Mouse (Mus musculus) testis, adult 2 months (tissue): Measurements from ENCODE around the gene Mical3. TPM values are rescaled to one million over a fixed set of nuclear protein-coding genes. Genes with fewer than 3 reads are reported as not detected.

ENCODE experiments used
- H3K27ac ChIP-seq: fragments of 200-500 bp; 2 replicates; pipeline ENCODE4 v1.5.1; 2012; ENCODE audit warnings: low read depth, low read length; ENCODE audit not compliant: control insufficient read depth, insufficient read depth
- H3K27me3 ChIP-seq: fragments of 200-500 bp; 2 replicates; pipeline ENCODE4 v1.6.1; 2012; ENCODE audit warnings: mild to moderate bottlenecking, low read length, moderate library complexity; ENCODE audit not compliant: control insufficient read depth, insufficient read depth
- H3K36me3 ChIP-seq: fragments of 200-500 bp; 2 replicates; pipeline ENCODE4 v1.6.1; 2012; ENCODE audit warnings: mild to moderate bottlenecking, low read length; ENCODE audit not compliant: control insufficient read depth, insufficient read depth
- H3K4me1 ChIP-seq: fragments of 200-500 bp; 2 replicates; pipeline ENCODE4 v1.6.1; 2012; ENCODE audit warnings: low read length; ENCODE audit not compliant: control insufficient read depth, insufficient read depth
- H3K4me3 ChIP-seq: fragments of 200-500 bp; 2 replicates; pipeline ENCODE4 v1.5.1; 2012; ENCODE audit warnings: low read depth, mild to moderate bottlenecking, low read length, moderate library complexity, mixed read lengths; ENCODE audit not compliant: control insufficient read depth
- CTCF ChIP-seq: fragments of 200-500 bp; IDR thresholded peaks from 2 replicates; pipeline ENCODE4 v1.5.1; 2012; ENCODE audit warnings: low read depth, mild to moderate bottlenecking, inconsistent platforms, low read length, moderate library complexity; ENCODE audit not compliant: control insufficient read depth, insufficient read depth, insufficient replicate concordance
- POLR2A ChIP-seq: fragments of 200-500 bp; IDR thresholded peaks from 2 replicates; pipeline ENCODE4 v1.6.1; 2012; ENCODE audit warnings: low read depth, mild to moderate bottlenecking, inconsistent platforms, low read length, moderate library complexity; ENCODE audit not compliant: control insufficient read depth
- polyA plus RNA-seq: library from polyadenylated mRNA; depleted of rRNA; stranded (reverse); fragments of >200 nt; gene quantifications from 2 replicates; pipeline ENCODE4 v1.2.3, GENCODE M21; 2012

The Mical3 gene
- polyA plus RNA-seq, 1 experiment: 199 TPM

- Histone ChIP-seq H3K27ac (no peak overlapping the region), H3K36me3 (no peaks in the 10 kb centered on the region), H3K27me3 (no peaks in the 10 kb centered on the region), H3K4me3 (no peak overlapping the region), H3K4me1 (peaks cover 4% of the 10 kb centered on the region)
- TF ChIP-seq CTCF (no peak), POLR2A (no peak)
Observed at GRCm38 (mm10) chr6:121053585-121054112, 77.2 kb downstream of the Mical3 start.

DNA sequence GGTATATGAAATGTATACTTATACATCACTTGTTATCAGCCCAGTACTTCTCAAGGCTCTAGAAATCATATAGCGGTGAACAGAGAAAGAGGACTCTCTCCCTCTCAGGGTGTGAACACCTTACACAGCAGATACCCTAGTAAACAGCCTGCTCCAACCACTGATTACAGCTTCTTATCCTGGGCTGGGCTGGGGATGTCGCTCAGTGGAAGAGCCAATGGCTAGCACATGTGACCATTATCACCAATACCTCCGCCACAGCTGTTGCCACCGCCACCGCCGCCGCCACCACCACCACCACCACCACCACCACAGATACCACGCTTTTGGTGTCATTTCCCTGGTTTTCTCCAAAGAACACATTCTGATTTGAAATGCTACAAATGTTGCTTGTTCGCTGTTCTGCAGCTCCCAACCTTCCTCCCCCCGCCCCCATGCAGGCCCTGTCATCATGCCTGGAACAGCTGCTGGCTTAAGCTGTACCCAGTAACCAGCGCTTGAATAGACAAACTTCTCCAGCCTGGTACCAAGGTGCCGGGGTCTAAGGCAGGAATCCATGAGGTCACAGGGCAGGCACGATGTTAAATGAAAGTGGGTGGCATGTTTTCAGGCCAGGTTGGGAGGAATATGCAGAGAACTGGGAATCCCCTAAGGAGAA lies 78.7 kb downstream of the Mical3 start:
- Histone ChIP-seq H3K27me3 (no peaks in the 10 kb centered on the region), H3K27ac (no peak overlapping the region), H3K4me1 (peaks cover 5% of the 10 kb centered on the region), H3K4me3 (no peak overlapping the region), H3K36me3 (no peaks in the 10 kb centered on the region)
- TF ChIP-seq POLR2A (no peak), CTCF (no peak)

DNA sequence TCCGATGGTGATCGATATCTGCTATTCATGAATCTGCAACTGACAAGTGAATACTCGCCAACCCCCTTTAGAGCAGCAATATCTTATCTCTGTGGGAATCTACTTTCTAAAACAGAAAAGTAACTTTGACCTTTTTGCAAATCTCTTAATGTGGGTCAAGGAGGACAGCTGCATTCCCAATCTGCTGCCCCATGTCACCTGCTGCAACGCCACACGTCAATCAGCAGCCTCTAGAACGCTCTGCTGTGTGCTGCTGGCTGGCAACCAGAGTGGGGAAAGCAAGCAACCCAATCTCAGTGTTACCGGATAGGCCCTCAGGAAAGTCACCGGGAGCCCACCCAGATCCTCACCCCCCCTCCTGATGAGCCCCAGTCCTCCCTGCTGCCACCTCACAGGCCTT lies 79.4 kb downstream of the Mical3 start:
- Histone ChIP-seq H3K4me1 (peaks cover 5% of the 10 kb centered on the region), H3K27ac (no peak overlapping the region), H3K27me3 (no peaks in the 10 kb centered on the region), H3K4me3 (no peak overlapping the region), H3K36me3 (no peaks in the 10 kb centered on the region)
- TF ChIP-seq POLR2A (no peak), CTCF (no peak)

DNA sequence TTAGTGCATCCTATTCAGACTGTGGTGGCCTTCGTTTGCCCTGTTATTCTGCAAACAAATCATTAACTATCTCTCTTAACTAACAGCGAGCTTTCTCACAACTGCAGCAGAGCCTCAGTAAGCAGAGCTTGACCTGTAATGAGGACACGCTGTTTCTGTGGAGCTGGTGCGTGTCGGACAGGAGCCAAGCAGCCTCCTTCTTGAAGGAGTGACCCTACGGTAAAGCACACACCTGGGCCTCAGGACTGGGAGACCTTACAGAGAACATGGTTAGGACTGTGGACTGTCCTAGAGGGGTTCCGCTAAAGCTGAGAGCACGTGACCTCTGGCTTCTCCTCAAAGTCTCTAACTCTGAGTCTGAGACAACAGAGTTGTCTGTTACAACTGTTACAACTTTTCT lies 82.1 kb downstream of the Mical3 start:
- Histone ChIP-seq H3K4me1 (peaks cover 5% of the 10 kb centered on the region), H3K27me3 (no peaks in the 10 kb centered on the region), H3K27ac (no peak overlapping the region), H3K4me3 (no peak overlapping the region), H3K36me3 (no peaks in the 10 kb centered on the region)
- TF ChIP-seq CTCF (no peak), POLR2A (no peak)

DNA sequence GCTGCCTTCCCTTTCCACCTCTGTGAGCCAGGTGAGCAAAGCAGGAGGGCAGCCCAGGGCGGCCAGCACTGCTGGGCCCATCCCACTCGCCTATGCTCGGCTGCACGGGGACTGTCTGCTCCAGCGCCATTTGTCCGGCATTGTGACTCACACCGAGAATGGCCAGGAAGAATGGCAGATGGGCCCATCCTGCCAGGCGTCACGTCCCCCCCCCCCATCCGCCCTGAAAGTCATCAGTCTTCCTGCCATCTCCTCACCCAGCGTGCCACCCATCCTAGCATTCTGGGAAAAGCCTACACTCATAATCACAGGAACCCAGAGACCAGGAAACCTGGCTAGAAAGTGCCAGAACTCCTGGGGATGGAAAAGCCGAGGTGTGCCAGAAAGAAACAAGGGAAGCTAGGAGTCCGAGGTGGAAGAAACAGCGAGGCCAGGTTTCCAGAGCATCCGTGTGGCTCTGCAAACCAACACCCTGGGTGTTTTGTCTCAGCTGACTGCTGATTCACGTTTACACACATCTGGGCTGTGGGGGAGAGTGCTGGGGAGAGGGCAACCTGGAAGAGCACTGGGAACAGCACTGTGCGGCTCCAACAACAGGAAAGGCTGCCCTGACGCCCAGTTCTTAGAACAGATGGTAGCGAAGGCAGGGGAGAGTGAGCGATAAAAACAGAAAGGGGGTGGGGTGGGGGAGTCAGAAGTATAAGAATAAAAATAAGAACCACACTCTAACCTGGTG lies 85.3 kb downstream of the Mical3 start:
- Histone ChIP-seq H3K4me3 (no peak overlapping the region), H3K27me3 (no peaks in the 10 kb centered on the region), H3K27ac (no peak overlapping the region), H3K4me1 (peaks cover 5% of the 10 kb centered on the region), H3K36me3 (no peaks in the 10 kb centered on the region)
- TF ChIP-seq POLR2A (no peak), CTCF (no peak)

- no peak for TF ChIP-seq POLR2A
- Histone ChIP-seq H3K4me3 (no peak overlapping the region), H3K27ac (no peak overlapping the region), H3K36me3 (no peaks in the 10 kb centered on the region), H3K27me3 (no peaks in the 10 kb centered on the region), H3K4me1 (no peaks in the 10 kb centered on the region; the same call in 1 of the 2 replicates)
Observed at GRCm38 (mm10) chr6:121043434-121044189, 87.2 kb downstream of the Mical3 start.

DNA sequence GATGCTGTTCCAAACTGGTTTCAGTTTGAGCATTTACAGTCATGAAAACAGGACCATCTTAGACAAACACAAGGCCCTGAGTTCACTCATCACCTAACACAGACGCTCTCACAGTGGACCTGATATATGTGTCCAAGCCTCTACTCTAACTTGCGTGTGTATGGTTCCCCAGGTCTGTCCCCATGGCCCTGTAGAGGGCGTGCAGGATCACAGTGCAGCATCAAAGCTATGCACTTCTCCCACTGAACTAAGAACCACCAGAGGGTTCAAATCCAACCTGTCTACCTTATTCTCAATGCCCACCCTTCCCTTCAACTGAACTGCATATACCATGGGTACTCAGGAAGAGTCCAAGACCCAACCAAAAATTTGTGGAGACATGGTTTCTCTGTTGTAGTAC lies 91.1 kb downstream of the Mical3 start:
- Histone ChIP-seq H3K27ac (no peak overlapping the region), H3K4me3 (no peak overlapping the region), H3K4me1 (no peaks in the 10 kb centered on the region), H3K36me3 (no peaks in the 10 kb centered on the region), H3K27me3 (no peaks in the 10 kb centered on the region)
- TF ChIP-seq CTCF: no peak
- no peak for TF ChIP-seq POLR2A
